Mouse (Mus musculus): ENCODE results near the gene Plxnb2. TPM values are rescaled to one million over a fixed set of nuclear protein-coding genes. Genes with fewer than 3 reads are reported as not detected.

Gene Plxnb2
- total RNA-seq, 2 experiments from 2014 or later, result 60.1 to 74.0 TPM

DNA sequence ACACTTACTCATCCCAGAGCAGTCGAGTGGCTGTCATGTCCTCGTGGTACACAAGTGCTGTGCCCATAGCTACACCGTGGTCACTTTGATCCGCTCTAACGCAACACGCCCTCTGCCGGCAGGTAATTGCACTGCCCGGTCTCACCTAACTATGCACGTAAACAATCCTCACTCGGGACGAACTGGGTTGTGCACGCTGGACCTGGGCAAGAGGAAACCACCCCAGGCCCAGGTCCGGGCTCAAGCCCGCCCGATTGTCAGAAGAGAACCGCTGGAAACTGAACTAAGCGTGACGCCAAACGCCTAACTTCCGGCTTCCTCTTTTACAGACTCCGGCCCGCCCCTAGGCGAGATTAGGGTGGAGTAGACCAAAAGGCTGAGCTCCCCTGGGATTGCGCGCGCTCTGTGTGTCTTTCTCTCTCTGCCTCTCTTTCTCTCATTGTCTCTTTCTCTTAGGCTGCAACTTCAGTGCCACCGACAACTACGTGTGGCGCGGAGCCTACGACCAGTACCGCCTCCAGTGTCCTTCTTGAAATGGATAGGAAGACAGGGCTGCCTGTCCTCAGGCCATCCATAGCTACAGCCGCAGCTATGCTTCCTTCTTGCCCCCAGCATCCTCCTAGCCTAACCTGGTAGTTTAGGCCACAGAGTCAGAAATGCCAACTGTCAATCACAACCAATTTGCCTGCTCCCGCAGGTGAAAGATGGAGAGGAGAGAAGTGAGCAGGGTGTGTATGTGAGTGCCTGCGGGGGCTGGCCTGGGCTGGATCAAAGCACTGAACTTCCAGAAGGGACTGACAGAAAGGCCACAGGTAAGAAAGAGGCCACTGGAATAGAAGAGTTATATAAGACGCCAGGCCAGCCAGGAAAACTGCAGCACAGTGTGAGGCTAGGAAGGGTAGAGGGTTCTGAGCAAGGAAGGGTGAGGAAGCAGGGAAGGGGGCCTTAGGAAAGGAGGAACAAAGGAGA is 51.9 kb downstream of the Plxnb2 start, which contains the start of gene Hdac10:
Hdac10 (minus strand) TSS at position 319 of the 969 bp plus-strand sequence.
- peak; percentile 78 to 88 for DNase-seq (ENCODE audit: low spot score in 2 of 2)

DNA sequence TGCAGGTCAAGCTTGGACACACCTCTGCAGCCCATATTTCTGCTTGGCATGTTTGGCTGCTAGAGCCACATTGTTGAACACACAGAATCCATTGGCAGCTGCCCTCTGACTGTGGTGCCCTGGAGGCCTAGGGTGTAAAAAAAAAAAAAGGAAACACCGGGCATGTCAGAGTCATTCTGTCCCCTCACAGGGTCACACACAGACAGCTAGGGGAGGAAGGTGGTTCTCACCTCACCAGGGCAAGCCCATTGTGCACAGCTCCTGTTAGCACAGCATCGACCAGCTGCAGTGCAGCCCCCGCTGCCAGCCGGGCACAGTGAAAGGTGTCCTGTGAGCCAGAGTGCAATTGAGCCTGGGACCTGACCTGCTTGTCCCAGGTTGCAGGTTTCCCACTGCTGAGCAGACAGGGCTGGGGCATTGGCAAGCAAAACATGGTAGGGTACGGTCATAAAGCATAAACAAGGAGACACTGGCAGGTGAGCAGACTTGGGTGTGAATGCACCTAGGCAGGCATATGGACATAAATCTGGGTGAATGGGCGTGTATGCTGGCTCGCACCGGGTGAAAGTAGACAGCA is 53.1 kb downstream of the Plxnb2 start:
- no peak for DNase-seq (ENCODE audit: low spot score in 2 of 2)

DNA sequence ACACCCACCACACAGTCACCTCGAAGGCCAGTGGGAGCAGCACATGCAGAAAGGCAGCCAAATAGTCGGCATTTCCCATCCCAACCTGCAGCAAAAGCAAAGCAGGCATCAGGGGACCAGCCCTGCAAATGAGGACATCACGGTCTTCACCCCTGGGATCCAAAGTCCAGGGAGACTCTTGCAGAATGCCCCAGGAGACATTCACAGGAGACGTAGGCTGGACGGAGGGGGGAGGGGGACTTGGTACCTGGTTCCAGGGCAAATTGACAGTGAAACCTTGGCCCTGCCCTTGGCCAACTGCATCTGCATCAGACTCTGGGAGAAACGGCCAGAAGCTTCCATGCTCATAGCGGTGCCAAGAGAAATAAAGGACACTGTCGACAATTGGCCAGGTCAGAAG is 54.0 kb downstream of the Plxnb2 start:
- DNase-seq (ENCODE audit: low spot score in 2 of 2), result no peak

- DNase-seq (ENCODE audit: low spot score in 2 of 2), result no peak
Observed at GRCm38 (mm10) chr15:89125351-89125750, 55.2 kb downstream of the Plxnb2 start.

- no peak for DNase-seq (ENCODE audit: low spot score in 2 of 2)
Observed at GRCm38 (mm10) chr15:89124312-89124711, 56.3 kb downstream of the Plxnb2 start.

- DNase-seq (ENCODE audit: low spot score in 2 of 2), result peak in 1 of 2 experiments; percentile 49
Observed at GRCm38 (mm10) chr15:89123595-89123994, 57.0 kb downstream of the Plxnb2 start.

DNA sequence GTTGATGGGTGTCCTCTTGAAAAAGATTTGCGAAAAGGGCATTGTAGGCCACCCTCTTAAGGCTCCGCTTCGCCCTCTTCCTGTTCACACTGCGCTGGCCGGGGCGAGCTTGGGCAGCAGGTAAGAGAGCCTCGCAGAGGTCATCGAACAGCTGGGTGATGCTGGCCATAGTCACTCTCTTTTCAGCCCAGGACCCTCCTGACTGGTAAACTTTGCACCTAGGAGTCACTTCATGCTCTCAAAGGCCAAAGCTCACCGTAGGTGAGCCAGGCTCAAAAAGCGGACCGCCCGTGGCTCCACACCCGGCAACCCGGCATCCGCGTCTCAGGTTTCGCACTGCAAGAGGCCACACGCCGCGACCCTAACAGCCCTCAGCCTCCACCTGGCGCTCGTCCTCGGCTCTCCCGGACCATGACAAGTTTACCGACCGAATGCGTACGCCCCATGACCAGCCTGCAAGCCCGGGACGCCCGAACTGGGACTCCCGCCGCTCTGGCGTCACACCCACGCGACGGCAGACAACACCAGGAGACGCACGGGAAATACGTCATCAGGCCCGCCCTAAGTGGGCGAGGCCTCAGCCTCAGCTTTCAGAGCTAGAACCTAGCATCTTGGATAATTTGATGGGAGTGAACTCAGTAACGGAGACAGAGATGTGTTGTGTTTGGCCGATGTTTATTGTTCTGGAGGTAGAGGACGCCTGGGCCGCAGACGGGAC is 57.8 kb downstream of the Plxnb2 start, which contains the start of gene Tubgcp6:
Tubgcp6 (minus strand) TSS at position 464 of the 718 bp plus-strand sequence.
- DNase-seq (ENCODE audit: low spot score in 2 of 2), result peak; percentile 95 to 96

GRCm38 (mm10) chr15:89118007-89118406 is 62.6 kb downstream of the Plxnb2 start:
- no peak for DNase-seq (ENCODE audit: low spot score in 2 of 2)

DNA sequence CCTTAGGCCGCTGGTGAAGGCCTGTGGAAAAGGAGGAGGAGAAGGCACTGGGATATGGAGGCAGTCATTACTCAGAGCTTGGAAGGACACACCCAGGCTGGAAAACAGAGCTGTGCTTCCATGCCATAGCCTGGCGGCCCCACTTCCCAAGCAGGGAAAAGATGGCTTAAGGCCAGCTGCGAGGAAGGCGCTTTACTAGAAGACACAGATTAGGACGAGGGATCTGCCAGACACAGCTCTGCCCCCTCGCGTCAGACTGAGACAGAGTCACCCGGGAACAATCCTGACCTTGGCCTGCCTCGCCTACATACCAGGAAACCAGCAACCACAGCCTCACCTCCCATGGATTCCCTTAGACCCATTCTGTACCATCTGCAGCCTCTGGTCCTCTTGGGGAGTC is 70.4 kb downstream of the Plxnb2 start:
- no peak for DNase-seq (ENCODE audit: low spot score in 2 of 2)

- DNase-seq (ENCODE audit: low spot score in 2 of 2), result no peak
Observed at GRCm38 (mm10) chr15:89106976-89107375, 73.6 kb downstream of the Plxnb2 start.

DNA sequence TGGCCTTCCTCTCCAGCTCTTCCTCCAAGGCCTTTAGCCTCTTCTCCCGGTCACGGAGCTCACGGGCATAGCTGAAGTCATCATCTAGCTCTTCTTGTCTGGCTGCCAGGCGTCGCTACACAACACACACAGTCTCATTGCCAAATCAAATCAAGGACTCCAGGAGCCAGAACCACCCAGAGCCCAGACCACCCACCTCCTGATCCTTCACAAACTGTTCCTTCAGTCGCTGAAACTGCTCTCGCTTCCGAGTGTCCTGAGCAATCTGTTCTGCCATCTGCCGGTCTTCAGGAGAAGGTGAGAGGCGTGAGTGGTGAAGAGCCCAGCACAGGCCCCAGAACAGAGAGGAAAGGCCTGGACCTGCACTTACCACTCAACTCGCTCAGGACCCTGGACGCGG is 74.5 kb downstream of the Plxnb2 start:
- DNase-seq (ENCODE audit: low spot score in 2 of 2), result no peak

Small RNA genes within 50 kb of the gene (microRNA-seq; reads per million reads assigned to microRNA genes)
- gene Mir6958 (3.2 to 5.4 reads per million in 2 experiments), gene Mir7118 (0 to 2.0 reads per million in 2 experiments)

Other genes starting within 250 kb of the Plxnb2 start
- gene Ttll8, start 226.4 kb downstream of the Plxnb2 start, total RNA-seq (2021), result 1 to 10 TPM; 2.0 to 2.9 TPM
- gene Mlc1, start 201.8 kb downstream of the Plxnb2 start, total RNA-seq (2021), result 100 to 1,000 TPM; 132 to 137 TPM
- gene Mov10l1, start 197.9 kb downstream of the Plxnb2 start, total RNA-seq (2021), result not detected
- 100 to 1,000 TPM; 131 to 143 TPM for gene Panx2, start 121.1 kb downstream of the Plxnb2 start, total RNA-seq (2021)
- gene Trabd, start 105.7 kb downstream of the Plxnb2 start, total RNA-seq (2021), result 10 to 100 TPM; 20.7 to 21.3 TPM
- gene Selenoo, start 91.7 kb downstream of the Plxnb2 start, total RNA-seq (2021), result 10 to 100 TPM; 20.8 to 20.9 TPM
- gene Tubgcp6, start 57.7 kb downstream of the Plxnb2 start, total RNA-seq (2021), result 10 to 100 TPM; 28.1 to 28.9 TPM
- 10 to 100 TPM; 14.6 to 14.9 TPM for gene Hdac10, start 52.1 kb downstream of the Plxnb2 start, total RNA-seq (2021)
- gene Mapk12, start 40.1 kb downstream of the Plxnb2 start, total RNA-seq (2021), result 1 to 10 TPM; 3.5 to 5.4 TPM
- 10 to 100 TPM; 23.2 to 24.9 TPM for gene Mapk11, start 31.2 kb downstream of the Plxnb2 start, total RNA-seq (2021)
- gene Dennd6b, start 15.7 kb upstream of the Plxnb2 start, total RNA-seq (2021), result 10 to 100 TPM; 29.9 to 35.5 TPM
- gene Ppp6r2, start 30.8 kb upstream of the Plxnb2 start, total RNA-seq (2021), result 100 to 1,000 TPM; 157 to 167 TPM
- gene Sbf1, start 134.5 kb upstream of the Plxnb2 start, total RNA-seq (2021), result 100 to 1,000 TPM; 248 to 274 TPM
- not detected for gene Adm2, start 141.9 kb upstream of the Plxnb2 start, total RNA-seq (2021)
- gene Miox, start 153.6 kb upstream of the Plxnb2 start, total RNA-seq (2021), result not detected
- gene Lmf2, start 174.9 kb upstream of the Plxnb2 start, total RNA-seq (2021), result 10 to 100 TPM; 22.8 to 24.2 TPM
- gene Ncaph2, start 174.9 kb upstream of the Plxnb2 start, total RNA-seq (2021), result 10 to 100 TPM; 75.5 to 79.0 TPM
- gene Sco2, start 193.1 kb upstream of the Plxnb2 start, total RNA-seq (2021), result 10 to 100 TPM; 28.9 to 29.9 TPM
- 1 to 10 TPM; 1.3 to 1.6 TPM for gene Tymp, start 196.3 kb upstream of the Plxnb2 start, total RNA-seq (2021)
- gene Odf3b, start 198.5 kb upstream of the Plxnb2 start, total RNA-seq (2021), result 1 to 10 TPM; 2.7 to 5.3 TPM
- gene Klhdc7b, start 204.1 kb upstream of the Plxnb2 start, total RNA-seq (2021), result under 1 TPM in 1 of 2 experiments, not detected in 1; 0.14 TPM
- gene Syce3, start 229.7 kb upstream of the Plxnb2 start, total RNA-seq (2021), result not detected
- gene Cpt1b, start 245.1 kb upstream of the Plxnb2 start, total RNA-seq (2021), result 1 to 10 TPM; 2.1 to 3.1 TPM
- 1 to 10 TPM; 2.7 to 2.9 TPM for gene C730034F03Rik, start 248.8 kb upstream of the Plxnb2 start, total RNA-seq (2021)
- not detected for gene Gm44502, start 248.9 kb upstream of the Plxnb2 start, total RNA-seq (2021)
- 10 to 100 TPM; 44.3 to 50.0 TPM for gene Chkb, start 249.1 kb upstream of the Plxnb2 start, total RNA-seq (2021)